ENCODE assay signal across 15 mouse cellular contexts in the genomic region with DNA sequence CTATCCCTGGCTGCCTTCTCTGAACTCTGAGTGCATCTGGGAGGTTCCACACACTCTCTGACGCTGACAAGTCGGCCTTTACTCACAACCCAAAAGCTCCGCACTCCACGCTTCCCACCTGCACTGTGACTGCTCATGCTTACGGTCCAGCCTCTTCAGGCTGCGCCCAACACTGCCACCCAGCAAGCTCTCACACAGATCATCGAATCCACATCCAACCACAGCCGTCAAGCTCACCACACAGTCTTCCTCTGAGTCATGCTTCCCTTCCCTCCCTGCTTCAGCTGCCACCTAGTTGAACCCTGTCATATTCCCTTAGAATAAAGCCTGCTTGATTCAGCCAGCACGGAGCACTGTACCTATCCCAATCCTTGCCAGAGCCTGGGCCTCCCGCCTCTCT.
DNase-seq lines count a peak whose midpoint lies in the region; ATAC-seq lines count a peak whose summit lies in the region.
"Had no signal": no experiment of that assay in that cellular context is flagged by ENCODE, and none has a peak within 500 bp of the region (broad histone marks: within the 10 kb centered on the region; RNA-seq: fewer than 3 reads in every experiment).

No protein-coding gene starts in this region.

- H3K36me3 ChIP-seq in forebrain, embryonic 12.5 days (replicated peaks): no peaks in the 10 kb centered on the region
- no peaks in the 10 kb centered on the region for H3K36me3 ChIP-seq in forebrain, embryonic 16.5 days (ENCODE audit: control insufficient read depth, insufficient read depth)
- H3K36me3 ChIP-seq in hindbrain, embryonic 14.5 days (replicated peaks; ENCODE audit: control insufficient read depth, insufficient read depth): no peaks in the 10 kb centered on the region
- H3K36me3 ChIP-seq in hindbrain, embryonic 13.5 days: no peaks in the 10 kb centered on the region
- H3K36me3 ChIP-seq in limb, embryonic 10.5 days: no peaks in the 10 kb centered on the region
- H3K36me3 ChIP-seq: embryonic facial prominence, embryonic 15.5 days; limb, embryonic 13.5 days had no signal

- 0 out of 2 replicates have a peak overlapping the region, but pooled peaks have one; percentile 13 for H3K27ac ChIP-seq in forebrain, embryonic 12.5 days
- H3K27ac ChIP-seq in forebrain, embryonic 16.5 days (ENCODE audit: low read length): no peak overlapping the region
- H3K27ac ChIP-seq in hindbrain, embryonic 14.5 days: no peak overlapping the region
- no peak overlapping the region for H3K27ac ChIP-seq in hindbrain, embryonic 13.5 days
- H3K27ac ChIP-seq in limb, embryonic 10.5 days: no peak overlapping the region
- H3K27ac ChIP-seq: embryonic facial prominence, embryonic 15.5 days; limb, embryonic 13.5 days had no signal

- H3K4me2 ChIP-seq in forebrain, embryonic 12.5 days: no peak overlapping the region
- no peak overlapping the region for H3K4me2 ChIP-seq in forebrain, embryonic 16.5 days (ENCODE audit: low read length)
- no peak overlapping the region for H3K4me2 ChIP-seq in hindbrain, embryonic 14.5 days (replicated peaks)
- H3K4me2 ChIP-seq in hindbrain, embryonic 13.5 days: no peak overlapping the region
- H3K4me2 ChIP-seq: embryonic facial prominence, embryonic 15.5 days; limb, embryonic 13.5 days; midbrain, embryonic 11.5 days had no signal

- H3K4me1 ChIP-seq in forebrain, embryonic 12.5 days: peaks cover 43% of the 10 kb centered on the region
- H3K4me1 ChIP-seq in forebrain, embryonic 16.5 days (replicated peaks; ENCODE audit: control insufficient read depth, insufficient read depth, low read length): peaks cover 13% of the 10 kb centered on the region; the same call in 1 of the 2 replicates
- peaks cover 9% of the 10 kb centered on the region for H3K4me1 ChIP-seq in hindbrain, embryonic 14.5 days (replicated peaks; ENCODE audit: control insufficient read depth, insufficient read depth, low read length)
- peaks cover 43% of the 10 kb centered on the region for H3K4me1 ChIP-seq in hindbrain, embryonic 13.5 days (replicated peaks)
- H3K4me1 ChIP-seq in limb, embryonic 10.5 days: peaks cover 47% of the 10 kb centered on the region

- 0 out of 2 replicates have a peak, but pooled peaks have one; percentile 11 for ATAC-seq in forebrain, embryonic 12.5 days (ENCODE audit: low FRiP score)
- no peak for ATAC-seq in forebrain, embryonic 16.5 days
- ATAC-seq in hindbrain, embryonic 14.5 days (ENCODE audit: low FRiP score): no peak
- no peak; the same call in 1 of the 2 replicates for ATAC-seq in hindbrain, embryonic 13.5 days (ENCODE audit: low FRiP score)

- H3K27me3 ChIP-seq in forebrain, embryonic 12.5 days: no peaks in the 10 kb centered on the region; the same call in 1 of the 2 replicates
- no peaks in the 10 kb centered on the region for H3K27me3 ChIP-seq in forebrain, embryonic 16.5 days (replicated peaks; ENCODE audit: control insufficient read depth, insufficient read depth, low read length)
- H3K27me3 ChIP-seq in hindbrain, embryonic 14.5 days (ENCODE audit: control insufficient read depth, insufficient read depth, low read length): no peaks in the 10 kb centered on the region
- H3K27me3 ChIP-seq in hindbrain, embryonic 13.5 days: no peaks in the 10 kb centered on the region
- no peaks in the 10 kb centered on the region for H3K27me3 ChIP-seq in limb, embryonic 10.5 days (ENCODE audit: low read depth, poor library complexity, severe bottlenecking)
- H3K27me3 ChIP-seq: limb, embryonic 13.5 days had no signal

- H3K4me3 ChIP-seq in forebrain, embryonic 12.5 days (replicated peaks): no peak overlapping the region
- H3K4me3 ChIP-seq in forebrain, embryonic 16.5 days (replicated peaks; ENCODE audit: low read length): no peak overlapping the region
- H3K4me3 ChIP-seq in hindbrain, embryonic 14.5 days (replicated peaks; ENCODE audit: low read length): no peak overlapping the region
- H3K4me3 ChIP-seq in hindbrain, embryonic 13.5 days: no peak overlapping the region
- no peak overlapping the region for H3K4me3 ChIP-seq in limb, embryonic 10.5 days
- H3K4me3 ChIP-seq: embryonic facial prominence, embryonic 15.5 days; limb, embryonic 13.5 days had no signal

- no peaks in the 10 kb centered on the region for H3K9me3 ChIP-seq in forebrain, embryonic 12.5 days
- no peaks in the 10 kb centered on the region for H3K9me3 ChIP-seq in forebrain, embryonic 16.5 days (ENCODE audit: control insufficient read depth, low read length)
- no peaks in the 10 kb centered on the region for H3K9me3 ChIP-seq in hindbrain, embryonic 14.5 days (ENCODE audit: control insufficient read depth, low read length)
- no peaks in the 10 kb centered on the region for H3K9me3 ChIP-seq in hindbrain, embryonic 13.5 days
- no peaks in the 10 kb centered on the region for H3K9me3 ChIP-seq in limb, embryonic 10.5 days (replicated peaks)
- H3K9me3 ChIP-seq: embryonic facial prominence, embryonic 15.5 days; limb, embryonic 13.5 days had no signal

- WGBS in forebrain, embryonic 12.5 days: 68% methylated on average over 10 of the region's 10 CpGs
- WGBS in forebrain, embryonic 16.5 days: 64% methylated on average over 10 of the region's 10 CpGs
- WGBS in hindbrain, embryonic 14.5 days: 65% methylated on average over 10 of the region's 10 CpGs
- WGBS in hindbrain, embryonic 13.5 days: 72% methylated on average over 10 of the region's 10 CpGs
- WGBS in limb, embryonic 10.5 days: 64% methylated on average over 10 of the region's 10 CpGs

- 0 out of 2 replicates have a peak overlapping the region, but pooled peaks have one; percentile 18 for H3K9ac ChIP-seq in forebrain, embryonic 12.5 days
- H3K9ac ChIP-seq in forebrain, embryonic 16.5 days (replicated peaks; ENCODE audit: low read depth, low read length): no peak overlapping the region
- H3K9ac ChIP-seq in hindbrain, embryonic 14.5 days: peak overlapping the region; percentile 3; the same call in 1 of the 2 replicates
- H3K9ac ChIP-seq in hindbrain, embryonic 13.5 days: no peak overlapping the region
- H3K9ac ChIP-seq: embryonic facial prominence, embryonic 15.5 days; limb, embryonic 13.5 days had no signal

- DNase-seq in hindbrain, embryonic 14.5 days (ENCODE audit: low spot score): no peak
- DNase-seq in thymus, postnatal 0 days (ENCODE audit: low spot score): peak; percentile 11
- DNase-seq in thymus, postnatal 25 days: no peak
- no peak for DNase-seq in cerebellum, postnatal 36 days
- DNase-seq in limb, embryonic 10.5 days (ENCODE audit: low spot score): no peak
- DNase-seq: kidney, postnatal 14 days; layer of hippocampus, postnatal 36 days; lung, adult 18-20 months; right cerebral cortex, postnatal 25 days had no signal

Comparison
In these comparisons a context has a peak if more than half of its experiments do, and no peak if none do; other contexts are left out.
1. H3K9ac ChIP-seq: peak in forebrain, embryonic 12.5 days (single experiment) and hindbrain, embryonic 14.5 days (single experiment); none in forebrain, embryonic 16.5 days (single experiment) and hindbrain, embryonic 13.5 days (single experiment).